Mouse (Mus musculus): ENCODE measurements around the gene Slc25a34. TPM values are rescaled to one million over a fixed set of nuclear protein-coding genes. Genes with fewer than 3 reads are reported as not detected.

Gene Slc25a34
- polyA plus RNA-seq, 1 experiment from 2014 or later: not detected

DNA sequence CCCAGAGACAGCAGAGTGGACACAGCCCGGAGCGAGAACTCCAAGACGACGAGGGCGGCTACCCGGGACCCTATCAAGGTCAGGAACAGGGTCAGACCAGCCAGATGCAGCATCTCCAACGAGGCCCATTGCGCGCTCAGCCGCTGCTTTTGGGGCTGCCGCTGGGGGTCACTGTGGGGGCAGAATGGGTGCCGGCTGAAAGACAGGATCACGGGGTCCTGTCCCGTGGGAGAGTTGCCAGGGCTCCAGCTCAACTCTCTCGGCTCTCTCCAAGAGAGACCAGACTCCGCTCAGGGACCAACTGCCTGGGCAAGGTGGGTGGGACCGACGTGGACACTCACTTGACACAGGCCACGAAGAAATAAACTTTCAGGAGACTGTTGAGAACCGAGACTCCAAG, 6.3 kb downstream of the Slc25a34 start:
- Histone ChIP-seq H3K36me3 (ENCODE audit: control insufficient read depth, insufficient read depth, low read length) (no peaks in the 10 kb centered on the region), H3K4me1 (ENCODE audit: control insufficient read depth, insufficient read depth, low read length) (peaks cover 5% of the 10 kb centered on the region; the same call in 1 of the 2 replicates), H3K27ac (ENCODE audit: low read depth, low read length) (no peak overlapping the region), H3K27me3 (ENCODE audit: control insufficient read depth, insufficient read depth, low read length) (no peaks in the 10 kb centered on the region), H3K9ac (ENCODE audit: low read length) (peak overlapping the region; percentile 40), H3K4me3 (ENCODE audit: low read depth, low read length) (peak overlapping the region; percentile 19), H3K9me3 (ENCODE audit: control insufficient read depth, low read length) (no peaks in the 10 kb centered on the region), H3K4me2 (ENCODE audit: low read depth) (peak overlapping the region; percentile 42)
- ATAC-seq (ENCODE audit: insufficient read depth, low FRiP score, low TSS enrichment): 0 out of 2 replicates have a peak, but pooled peaks have one; percentile 32
- WGBS: 4% methylated on average over 20 of the region's 20 CpGs
- DNase-seq (ENCODE audit: low spot score): peak; percentile 77

- H3K27ac ChIP-seq (ENCODE audit: low read depth, low read length): no peak overlapping the region
These were observed 6.8 kb downstream of the Slc25a34 start for GRCm38 (mm10) chr4:141616811-141617210.

GRCm38 (mm10) chr4:141614946-141615345, 8.7 kb downstream of the Slc25a34 start:
- WGBS: 84% methylated on average over 14 of the region's 14 CpGs
- DNase-seq (ENCODE audit: low spot score) (no peak), ATAC-seq (ENCODE audit: insufficient read depth, low FRiP score, low TSS enrichment) (no peak)
- Histone ChIP-seq H3K9me3 (ENCODE audit: control insufficient read depth, low read length) (no peaks in the 10 kb centered on the region), H3K27ac (ENCODE audit: low read depth, low read length) (no peak overlapping the region), H3K4me1 (ENCODE audit: control insufficient read depth, insufficient read depth, low read length) (peaks cover 5% of the 10 kb centered on the region; the same call in 1 of the 2 replicates), H3K4me3 (ENCODE audit: low read depth, low read length) (no peak overlapping the region), H3K4me2 (ENCODE audit: low read depth) (no peak overlapping the region), H3K9ac (ENCODE audit: low read length) (no peak overlapping the region), H3K27me3 (ENCODE audit: control insufficient read depth, insufficient read depth, low read length) (no peaks in the 10 kb centered on the region), H3K36me3 (ENCODE audit: control insufficient read depth, insufficient read depth, low read length) (no peaks in the 10 kb centered on the region)

More at GRCm38 (mm10) chr4:141616811-141617210, 6.8 kb downstream of the Slc25a34 start:
- Histone ChIP-seq H3K36me3 (ENCODE audit: control insufficient read depth, insufficient read depth, low read length) (no peaks in the 10 kb centered on the region), H3K9ac (ENCODE audit: low read length) (no peak overlapping the region), H3K4me3 (ENCODE audit: low read depth, low read length) (no peak overlapping the region), H3K4me2 (ENCODE audit: low read depth) (no peak overlapping the region), H3K9me3 (ENCODE audit: control insufficient read depth, low read length) (no peaks in the 10 kb centered on the region), H3K27me3 (ENCODE audit: control insufficient read depth, insufficient read depth, low read length) (no peaks in the 10 kb centered on the region), H3K4me1 (ENCODE audit: control insufficient read depth, insufficient read depth, low read length) (peaks cover 5% of the 10 kb centered on the region; the same call in 1 of the 2 replicates)
- WGBS: 75% methylated on average over 5 of the region's 6 CpGs
- DNase-seq (ENCODE audit: low spot score) (no peak), ATAC-seq (ENCODE audit: insufficient read depth, low FRiP score, low TSS enrichment) (no peak)

DNA sequence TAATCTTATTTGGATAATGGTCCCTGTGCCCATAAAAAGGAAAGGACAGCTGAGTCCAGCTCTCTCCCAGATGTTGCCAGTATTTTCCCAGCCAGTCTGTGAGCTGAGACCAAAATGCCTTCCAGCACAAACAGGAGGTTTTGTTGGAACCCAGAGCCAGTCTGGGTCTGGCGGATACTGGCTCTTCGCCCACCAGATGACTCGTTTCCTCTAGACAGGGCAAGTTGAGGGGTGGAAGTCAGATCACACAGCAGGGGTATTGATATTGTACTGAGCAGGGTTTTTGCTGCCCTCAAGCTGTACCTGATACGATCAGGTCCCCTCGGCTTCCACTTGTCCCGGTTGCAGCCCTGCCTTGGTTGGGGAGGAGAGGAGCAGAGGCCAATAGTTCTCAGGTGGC, 14.1 kb downstream of the Slc25a34 start:
- no peak overlapping the region for H3K9ac ChIP-seq (ENCODE audit: low read length)
- H3K9me3 ChIP-seq (ENCODE audit: control insufficient read depth, low read length): no peaks in the 10 kb centered on the region
- no peak overlapping the region for H3K4me3 ChIP-seq (ENCODE audit: low read depth, low read length)
- no peaks in the 10 kb centered on the region for H3K36me3 ChIP-seq (ENCODE audit: control insufficient read depth, insufficient read depth, low read length)
- H3K4me2 ChIP-seq (ENCODE audit: low read depth): no peak overlapping the region
- no peak for DNase-seq (ENCODE audit: low spot score)
- H3K4me1 ChIP-seq (ENCODE audit: control insufficient read depth, insufficient read depth, low read length): no peaks in the 10 kb centered on the region
- no peak overlapping the region for H3K27ac ChIP-seq (ENCODE audit: low read depth, low read length)
- 87% methylated on average over 6 of the region's 6 CpGs for WGBS
- no peaks in the 10 kb centered on the region for H3K27me3 ChIP-seq (ENCODE audit: control insufficient read depth, insufficient read depth, low read length)
- no peak for ATAC-seq (ENCODE audit: insufficient read depth, low FRiP score, low TSS enrichment)

GRCm38 (mm10) chr4:141605861-141606260, 17.8 kb downstream of the Slc25a34 start, which contains the start of gene Fblim1:
Gene Fblim1 (minus strand): TSS chr4:141606096.
- ATAC-seq (ENCODE audit: insufficient read depth, low FRiP score, low TSS enrichment) (no peak), DNase-seq (ENCODE audit: low spot score) (no peak)
- Histone ChIP-seq H3K4me1 (ENCODE audit: control insufficient read depth, insufficient read depth, low read length) (no peaks in the 10 kb centered on the region), H3K4me2 (ENCODE audit: low read depth) (no peak within 1 kb of the TSS), H3K9ac (ENCODE audit: low read length) (no peak within 1 kb of the TSS), H3K9me3 (ENCODE audit: control insufficient read depth, low read length) (no peaks in the 10 kb centered on the region), H3K36me3 (ENCODE audit: control insufficient read depth, insufficient read depth, low read length) (no peaks in the 10 kb centered on the region), H3K4me3 (ENCODE audit: low read depth, low read length) (no peak within 1 kb of the TSS), H3K27ac (ENCODE audit: low read depth, low read length) (no peak within 1 kb of the TSS), H3K27me3 (ENCODE audit: control insufficient read depth, insufficient read depth, low read length) (no peaks in the 10 kb centered on the region)
- WGBS: 86% methylated on average over 11 of the region's 11 CpGs

DNA sequence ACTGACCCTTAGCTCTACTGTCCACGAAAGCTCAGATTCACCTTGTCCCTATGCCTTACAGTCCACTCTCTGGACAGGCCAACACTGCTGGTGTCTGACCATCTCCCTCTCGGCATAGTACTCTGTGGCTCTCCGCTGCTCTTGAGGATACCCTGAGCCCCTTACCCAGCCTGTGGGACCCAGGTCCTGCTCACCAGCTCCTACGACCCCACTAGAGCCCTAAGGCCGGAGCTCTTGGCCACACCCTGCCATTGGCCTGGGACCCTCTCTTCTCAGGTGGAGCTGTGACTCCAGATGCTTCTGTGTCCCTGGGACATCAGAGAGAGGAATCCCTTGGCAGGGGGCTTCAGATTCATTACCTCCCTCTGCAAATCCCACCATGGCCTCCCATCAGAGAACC, 18.2 kb downstream of the Slc25a34 start:
- no peak overlapping the region for H3K4me3 ChIP-seq (ENCODE audit: low read depth, low read length)
- H3K4me2 ChIP-seq (ENCODE audit: low read depth): no peak overlapping the region
- H3K27ac ChIP-seq (ENCODE audit: low read depth, low read length): no peak overlapping the region
- DNase-seq (ENCODE audit: low spot score) (no peak), ATAC-seq (ENCODE audit: insufficient read depth, low FRiP score, low TSS enrichment) (no peak)
- 90% methylated on average over 5 of the region's 5 CpGs for WGBS
- H3K36me3 ChIP-seq (ENCODE audit: control insufficient read depth, insufficient read depth, low read length): no peaks in the 10 kb centered on the region
- no peaks in the 10 kb centered on the region for H3K4me1 ChIP-seq (ENCODE audit: control insufficient read depth, insufficient read depth, low read length)
- H3K9me3 ChIP-seq (ENCODE audit: control insufficient read depth, low read length): no peaks in the 10 kb centered on the region
- no peaks in the 10 kb centered on the region for H3K27me3 ChIP-seq (ENCODE audit: control insufficient read depth, insufficient read depth, low read length)
- H3K9ac ChIP-seq (ENCODE audit: low read length): no peak overlapping the region

GRCm38 (mm10) chr4:141604493-141604892, 19.1 kb downstream of the Slc25a34 start:
- Histone ChIP-seq H3K9ac (ENCODE audit: low read length) (no peak overlapping the region), H3K27me3 (ENCODE audit: control insufficient read depth, insufficient read depth, low read length) (peaks cover 6% of the 10 kb centered on the region), H3K4me1 (ENCODE audit: control insufficient read depth, insufficient read depth, low read length) (peaks cover 3% of the 10 kb centered on the region; the same call in 1 of the 2 replicates), H3K4me2 (ENCODE audit: low read depth) (no peak overlapping the region), H3K4me3 (ENCODE audit: low read depth, low read length) (no peak overlapping the region), H3K36me3 (ENCODE audit: control insufficient read depth, insufficient read depth, low read length) (no peaks in the 10 kb centered on the region), H3K27ac (ENCODE audit: low read depth, low read length) (no peak overlapping the region), H3K9me3 (ENCODE audit: control insufficient read depth, low read length) (no peaks in the 10 kb centered on the region)
- DNase-seq (ENCODE audit: low spot score) (no peak), ATAC-seq (ENCODE audit: insufficient read depth, low FRiP score, low TSS enrichment) (no peak)
- 77% methylated on average over 8 of the region's 8 CpGs for WGBS

GRCm38 (mm10) chr4:141603921-141604320, 19.7 kb downstream of the Slc25a34 start:
- 81% methylated on average over 4 of the region's 4 CpGs for WGBS
- Histone ChIP-seq H3K9ac (ENCODE audit: low read length) (no peak overlapping the region), H3K4me1 (ENCODE audit: control insufficient read depth, insufficient read depth, low read length) (peaks cover 9% of the 10 kb centered on the region), H3K9me3 (ENCODE audit: control insufficient read depth, low read length) (no peaks in the 10 kb centered on the region), H3K4me3 (ENCODE audit: low read depth, low read length) (no peak overlapping the region), H3K27me3 (ENCODE audit: control insufficient read depth, insufficient read depth, low read length) (peaks cover 6% of the 10 kb centered on the region), H3K4me2 (ENCODE audit: low read depth) (no peak overlapping the region), H3K27ac (ENCODE audit: low read depth, low read length) (no peak overlapping the region), H3K36me3 (ENCODE audit: control insufficient read depth, insufficient read depth, low read length) (no peaks in the 10 kb centered on the region)
- no peak for DNase-seq (ENCODE audit: low spot score)
- ATAC-seq (ENCODE audit: insufficient read depth, low FRiP score, low TSS enrichment): no peak

DNA sequence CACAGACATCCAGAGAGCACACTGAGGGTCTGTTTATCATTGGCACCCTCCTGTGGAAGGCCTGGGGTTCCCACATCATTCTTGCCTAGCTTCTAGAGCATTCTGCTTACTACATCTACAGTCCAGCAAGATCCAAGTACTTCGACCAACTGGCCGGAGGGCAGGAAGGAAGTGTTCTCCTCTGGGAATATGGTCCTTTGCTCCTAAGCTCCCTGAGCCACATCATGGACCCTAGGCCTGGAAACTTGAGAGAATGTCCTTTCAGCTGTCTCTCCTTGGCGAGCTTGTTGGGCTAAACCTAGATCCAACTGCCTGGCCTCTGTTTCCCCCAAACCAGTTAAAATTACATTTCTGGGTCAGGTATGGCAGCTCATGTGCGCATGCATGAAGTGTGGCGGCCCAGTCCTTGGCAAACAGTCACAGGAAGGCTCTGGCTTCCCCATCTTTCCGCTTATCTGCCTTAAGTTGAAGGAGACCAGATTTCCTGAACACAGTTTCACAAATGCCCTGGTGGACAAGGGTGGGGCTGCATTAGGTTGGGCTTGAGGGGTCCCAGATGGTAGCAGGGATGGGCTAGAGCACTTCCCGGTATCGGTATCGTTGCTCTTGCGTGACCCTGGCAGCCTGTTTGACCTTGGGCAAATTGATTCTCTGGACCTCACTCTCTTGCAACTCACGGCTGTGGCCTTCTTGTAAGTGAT, 20.9 kb downstream of the Slc25a34 start:
- Histone ChIP-seq H3K27me3 (ENCODE audit: control insufficient read depth, insufficient read depth, low read length) (peaks cover 6% of the 10 kb centered on the region), H3K36me3 (ENCODE audit: control insufficient read depth, insufficient read depth, low read length) (no peaks in the 10 kb centered on the region), H3K27ac (ENCODE audit: low read depth, low read length) (no peak overlapping the region), H3K4me2 (ENCODE audit: low read depth) (no peak overlapping the region), H3K4me3 (ENCODE audit: low read depth, low read length) (no peak overlapping the region), H3K9me3 (ENCODE audit: control insufficient read depth, low read length) (no peaks in the 10 kb centered on the region), H3K9ac (ENCODE audit: low read length) (no peak overlapping the region), H3K4me1 (ENCODE audit: control insufficient read depth, insufficient read depth, low read length) (peaks cover 9% of the 10 kb centered on the region)
- whole genome bisulfite sequencing: 82% methylated on average over 11 of the region's 11 CpGs
- ATAC-seq (ENCODE audit: insufficient read depth, low FRiP score, low TSS enrichment): no peak
- DNase-seq (ENCODE audit: low spot score): no peak

All from neural tube, embryonic 11.5 days (tissue).